Mouse (Mus musculus) bone marrow macrophage, adult 2 months (primary cell): ENCODE measurements around the gene Pitpna.

Experiments used
- CTCF ChIP-seq: IDR thresholded peaks from 2 replicates; pipeline ENCODE4 v1.5.1; 2012; ENCODE audit warnings: low read depth, mild to moderate bottlenecking, low read length, moderate library complexity
- POLR2A ChIP-seq: IDR thresholded peaks from 2 replicates; pipeline ENCODE4 v1.6.1; 2012; ENCODE audit warnings: mild to moderate bottlenecking, low read depth, low read length, borderline replicate concordance

- no peak for TF ChIP-seq CTCF
- no peak for TF ChIP-seq POLR2A
These were observed 70.4 kb downstream of the Pitpna start for GRCm38 (mm10) chr11:75658311-75658710.
